Mouse (Mus musculus) spleen, postnatal 36 days (tissue): ENCODE results near the gene Kcnrg.
A peak's percentile ranks its signal among the peaks of the same experiment; 100 is the strongest.
"Not testable (repeated sequence)": the region's sequence is repeated elsewhere in the genome, so short reads cannot be mapped to it uniquely, and the experiment has no call there.

Experiments
- DNase-seq, 2 experiments: peaks; one replicate each; pipeline ENCODE4 v3.0.0; 2022; ENCODE audit warnings: low spot score in 2 of 2, mixed read lengths in 1 of 2

The Kcnrg gene

DNA sequence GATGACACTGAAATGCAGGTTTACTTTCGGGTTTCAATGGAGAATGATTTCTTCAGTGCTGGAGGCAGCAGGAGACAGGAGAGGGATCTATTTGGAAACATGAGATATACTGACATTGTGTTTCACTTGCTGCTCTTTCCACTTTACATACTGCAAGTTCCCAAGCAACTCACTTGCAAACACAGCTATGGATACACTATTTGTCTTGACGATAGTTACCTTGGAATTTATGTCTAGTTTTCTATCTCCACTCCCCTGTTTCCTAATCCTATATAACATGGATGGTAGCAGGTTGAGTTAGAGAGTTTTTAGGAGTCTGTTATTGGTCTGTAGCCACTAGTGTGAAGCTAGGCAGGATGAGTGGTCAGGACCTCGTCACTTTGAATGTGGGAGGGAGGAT, at the start of gene Kcnrg:
Gene Kcnrg, plus strand, starts transcription at position 301 of the 400 bp plus-strand sequence.
- DNase-seq: no peak

DNA sequence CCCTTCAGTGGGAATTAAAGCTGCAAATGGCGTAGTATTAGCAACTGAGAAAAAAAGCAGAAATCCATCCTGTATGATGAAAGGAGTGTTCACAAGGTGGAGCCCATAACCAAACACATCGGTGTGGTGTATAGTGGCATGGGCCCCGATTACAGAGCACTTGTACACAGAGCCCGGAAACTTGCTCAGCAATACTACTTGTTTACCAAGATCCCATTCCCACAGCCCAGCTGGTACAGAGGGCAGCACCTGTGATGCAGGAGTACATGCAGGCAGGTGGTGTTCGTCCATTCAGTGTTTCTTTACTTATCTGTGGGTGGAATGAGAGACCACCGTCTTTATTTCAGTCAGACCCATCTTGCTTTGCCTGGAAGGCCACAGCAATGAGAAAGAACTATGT, 48.4 kb upstream of the Kcnrg start:
- no peak for DNase-seq

- no peak for DNase-seq
Observed at GRCm38 (mm10) chr14:61559856-61560255, 47.4 kb upstream of the Kcnrg start.

DNA sequence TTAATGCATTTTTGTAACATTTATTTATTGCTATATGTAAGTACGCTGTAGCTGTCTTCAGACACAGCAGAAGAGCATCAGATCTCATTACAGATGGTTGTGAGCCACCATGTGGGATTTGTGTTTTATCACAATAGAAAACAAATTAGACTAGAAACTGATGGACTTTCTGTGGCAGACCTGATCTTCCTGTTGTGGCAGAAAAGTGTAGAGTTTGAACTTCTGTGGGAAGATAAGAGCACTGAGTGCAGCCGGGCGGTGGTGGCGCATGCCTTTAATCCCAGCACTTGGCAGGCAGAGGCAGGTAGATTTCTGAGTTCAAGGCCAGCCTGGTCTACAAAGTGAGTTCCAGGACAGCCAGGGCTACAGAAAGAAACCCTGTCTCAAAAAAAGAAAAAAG, 41.0 kb upstream of the Kcnrg start:
- DNase-seq: not testable (repeated sequence)

DNA sequence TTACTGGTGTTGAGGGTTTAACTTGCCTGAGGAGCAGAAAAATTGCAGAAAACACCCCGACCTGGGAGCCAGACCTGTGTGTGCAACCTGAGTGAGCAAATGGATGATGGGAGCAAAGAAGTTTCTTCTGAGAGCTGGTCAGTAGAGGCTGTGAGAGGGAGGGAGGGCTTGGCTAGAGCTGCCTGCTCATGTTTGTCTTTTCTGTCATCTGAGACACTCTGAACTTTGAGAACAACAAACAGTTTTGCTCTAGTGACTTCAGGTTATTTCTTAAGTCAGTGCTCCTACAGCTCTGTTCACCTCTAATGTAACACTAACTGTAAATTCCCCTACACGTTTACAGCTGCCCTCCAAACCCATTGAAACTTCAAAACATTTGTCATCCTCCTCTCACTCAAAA, 37.9 kb upstream of the Kcnrg start:
- no peak for DNase-seq

DNA sequence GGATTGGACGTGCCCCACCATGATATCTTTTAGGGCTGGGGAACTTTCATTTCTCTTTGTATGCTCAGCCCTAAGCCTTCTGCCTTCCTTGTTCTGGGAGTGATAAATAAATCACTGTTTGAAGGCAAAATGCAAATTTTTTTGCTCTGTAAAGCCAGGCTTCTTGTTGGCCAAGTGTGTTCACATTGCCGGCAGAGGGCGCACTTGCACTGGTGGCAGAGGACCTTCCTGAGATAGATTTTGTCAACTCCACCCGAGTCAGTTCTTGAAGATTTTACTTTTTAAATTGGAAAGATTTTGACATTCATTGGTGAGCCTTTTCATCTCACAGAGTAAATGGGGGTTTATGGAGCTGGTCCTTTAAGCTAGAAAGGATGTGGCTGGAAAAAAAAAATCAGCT, 35.9 kb upstream of the Kcnrg start:
- peak; percentile 73 to 79 for DNase-seq

- DNase-seq: no peak
Observed at GRCm38 (mm10) chr14:61572131-61572530, 35.1 kb upstream of the Kcnrg start.

DNA sequence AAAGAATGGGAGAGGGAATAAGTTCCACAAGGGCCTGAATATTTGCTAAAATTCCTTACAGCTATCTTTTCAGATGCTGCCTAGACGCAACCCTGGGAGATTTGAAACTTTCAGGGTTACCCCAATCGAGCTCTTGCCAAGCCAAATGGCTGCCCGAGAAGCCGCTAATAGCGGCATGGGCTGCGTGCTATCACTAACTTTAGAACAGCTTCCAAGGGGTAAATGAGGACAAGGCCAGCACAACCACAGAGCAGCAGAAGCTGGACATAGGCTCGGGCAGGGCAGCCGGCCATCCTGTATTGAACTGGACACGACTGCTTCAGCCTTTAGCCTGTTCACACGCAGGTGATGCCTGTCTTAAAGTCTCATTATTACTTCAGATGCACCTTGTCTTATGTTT, 32.2 kb upstream of the Kcnrg start:
- no peak for DNase-seq

DNA sequence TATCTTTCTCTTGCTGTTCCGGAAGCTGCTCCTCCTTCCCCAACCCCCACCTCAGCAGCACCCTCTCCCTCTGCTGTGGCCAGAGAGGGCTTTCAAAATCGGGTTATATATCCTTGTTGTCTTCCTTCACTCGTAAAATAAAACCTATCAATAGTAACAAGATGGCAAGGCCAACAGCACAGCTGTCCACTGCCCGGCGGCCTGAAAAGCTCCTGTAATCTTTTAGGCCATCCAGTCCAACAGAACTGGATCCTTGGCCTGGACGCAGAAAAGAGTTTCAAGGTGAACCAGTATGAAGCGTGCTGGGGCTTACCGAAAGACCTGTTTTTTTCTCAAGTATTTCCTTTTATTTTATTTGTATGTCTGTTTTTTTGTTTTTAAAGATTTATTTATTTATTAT, 31.3 kb upstream of the Kcnrg start:
- no peak for DNase-seq

GRCm38 (mm10) chr14:61589288-61590065, 17.8 kb upstream of the Kcnrg start:
- no peak for DNase-seq

DNA sequence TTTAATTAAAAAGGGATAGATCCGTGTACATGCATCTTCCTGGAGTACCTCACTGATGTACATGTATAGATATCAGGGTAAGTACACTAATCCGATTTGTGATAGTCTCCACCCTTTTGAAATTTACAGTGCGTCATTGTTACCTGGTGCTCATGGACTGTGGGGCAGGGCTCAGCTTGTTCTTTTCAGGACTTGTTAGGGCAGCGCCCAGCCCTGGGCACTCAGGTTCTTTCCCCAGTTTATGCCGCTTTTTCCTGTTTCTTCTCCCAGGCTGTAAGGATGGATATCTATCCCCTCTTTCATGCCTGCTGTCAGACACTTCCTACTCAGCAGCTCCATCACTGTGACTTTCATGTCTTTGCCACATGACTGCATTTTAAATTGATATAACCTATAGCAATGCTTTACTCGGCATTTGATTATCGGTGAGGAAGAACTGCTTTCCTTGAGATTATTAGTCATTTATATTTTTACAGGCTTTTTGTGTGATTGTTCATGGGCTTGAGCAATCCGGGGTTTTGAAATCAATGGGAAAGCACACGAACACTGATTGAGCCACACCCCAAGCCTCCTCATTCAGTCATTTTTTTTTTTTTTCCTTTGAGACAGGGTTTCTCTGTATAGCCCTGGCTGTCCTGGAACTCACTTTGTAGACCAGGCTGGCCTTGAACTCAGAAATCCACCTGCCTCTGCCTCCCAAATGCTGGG, 10.4 kb upstream of the Kcnrg start:
- DNase-seq: no peak

DNA sequence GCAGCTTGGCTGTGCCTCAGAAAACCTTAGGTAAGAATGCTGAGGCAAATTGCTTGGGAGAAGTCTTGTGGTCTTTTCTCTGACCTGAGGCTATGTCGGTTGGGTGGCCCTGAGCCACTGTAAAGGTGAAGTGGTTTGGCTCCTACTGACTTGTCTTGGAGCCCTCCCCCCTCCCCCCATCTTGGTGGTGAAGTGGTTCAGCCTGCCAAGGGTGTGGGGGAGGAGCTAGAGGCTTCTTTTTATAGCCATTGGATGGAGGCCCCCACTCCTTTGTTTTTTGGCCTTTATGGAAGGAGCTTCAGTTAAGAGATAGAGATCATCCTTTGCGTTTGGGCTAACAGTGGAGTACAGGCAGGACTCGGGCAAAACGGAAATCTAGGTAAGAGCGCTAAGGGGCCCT, 9.3 kb upstream of the Kcnrg start, which contains the start of gene Trim13:
Gene Trim13, plus strand, starts transcription at position 280 of the 400 bp plus-strand sequence.
- DNase-seq: no peak

GRCm38 (mm10) chr14:61599057-61599806, 8.0 kb upstream of the Kcnrg start:
- peak; percentile 86 to 89 for DNase-seq

- no peak for DNase-seq
Observed at GRCm38 (mm10) chr14:61601348-61601747, 5.9 kb upstream of the Kcnrg start.

- no peak for DNase-seq
Observed at GRCm38 (mm10) chr14:61603069-61603755, 4.0 kb upstream of the Kcnrg start.

DNA sequence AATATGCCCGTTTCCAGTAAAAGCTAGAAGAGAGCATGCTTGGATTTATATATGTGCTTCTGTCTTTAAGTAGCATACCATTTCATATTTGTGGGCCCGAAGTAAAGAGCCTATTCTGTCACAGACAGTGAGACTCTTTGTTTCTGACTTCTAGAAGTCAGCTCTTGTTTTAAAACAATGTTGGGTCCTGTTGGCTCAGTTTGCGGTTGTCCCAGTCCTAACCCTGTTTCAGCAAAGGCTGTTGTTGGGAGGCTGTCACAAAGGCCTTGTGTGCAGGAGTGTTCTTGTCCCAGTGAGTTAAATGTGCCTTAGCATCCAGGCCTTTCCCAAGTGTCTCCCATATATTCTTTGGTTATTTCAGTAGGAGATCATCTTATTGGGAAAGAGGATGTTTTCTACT, 3.2 kb upstream of the Kcnrg start:
- DNase-seq: no peak

- DNase-seq: not testable (repeated sequence)
Observed at GRCm38 (mm10) chr14:61606088-61606487, 1.2 kb upstream of the Kcnrg start.

DNA sequence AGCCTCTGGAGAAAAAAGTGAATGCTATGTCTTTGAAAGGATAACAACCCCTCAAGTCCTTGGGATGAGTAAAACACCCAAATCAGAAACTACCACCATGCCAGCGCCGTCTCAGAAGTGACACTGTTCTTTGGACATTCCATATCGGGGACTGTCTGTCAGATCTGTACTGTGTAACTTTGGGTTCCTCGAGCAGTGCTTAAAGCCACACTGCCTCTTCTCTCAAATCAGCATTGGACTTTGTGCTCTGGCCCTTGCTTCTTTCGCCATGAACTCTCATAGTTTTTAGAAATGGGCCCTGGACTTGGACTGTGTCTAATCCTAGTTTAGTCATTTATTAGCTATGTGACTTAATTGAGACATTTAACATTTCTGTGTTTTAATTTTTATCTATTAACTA, 4.5 kb downstream of the Kcnrg start:
- no peak for DNase-seq

DNA sequence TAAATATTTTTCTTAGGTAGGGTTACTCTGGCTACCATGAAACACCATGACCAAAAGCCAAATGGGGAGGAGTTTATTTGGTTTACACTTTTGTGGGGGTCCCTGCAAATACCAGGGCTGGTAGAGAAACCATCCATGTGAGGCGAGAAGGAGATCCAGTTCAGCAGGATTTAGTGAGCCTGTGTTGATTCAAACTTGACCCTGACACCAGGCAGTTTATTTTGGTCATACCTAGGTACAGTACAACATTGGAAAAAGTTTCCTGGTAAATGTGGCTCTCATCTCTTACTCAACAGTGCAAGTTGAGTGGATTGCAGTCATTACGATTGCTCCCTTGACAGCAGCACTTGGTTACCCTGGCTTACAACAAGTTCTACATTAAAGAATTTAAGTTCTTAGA, 6.1 kb downstream of the Kcnrg start:
- no peak for DNase-seq

GRCm38 (mm10) chr14:61620371-61620770, 13.1 kb downstream of the Kcnrg start:
- DNase-seq: no peak

DNA sequence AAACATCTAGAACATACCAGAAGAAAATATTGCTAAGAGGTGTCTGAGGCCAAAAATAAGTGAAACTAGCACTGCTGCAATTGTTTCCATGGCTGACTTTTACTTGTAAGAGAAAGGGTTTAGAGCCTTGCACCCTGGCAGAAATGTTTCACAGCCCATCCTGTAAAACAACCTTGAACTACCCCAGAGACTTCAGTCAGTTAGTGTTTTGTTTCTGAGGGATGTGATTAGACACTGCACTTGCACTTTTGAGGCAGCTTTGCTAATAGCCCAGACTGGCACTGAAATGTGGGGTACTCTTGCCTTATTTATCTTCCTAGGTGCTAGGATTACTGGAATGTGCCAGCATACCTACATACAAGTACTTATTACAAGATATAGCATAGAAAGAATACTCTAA, 28.7 kb downstream of the Kcnrg start:
- DNase-seq: no peak

- DNase-seq: no peak
Observed at GRCm38 (mm10) chr14:61642668-61643067, 35.4 kb downstream of the Kcnrg start.
